Mouse (Mus musculus): ENCODE data around the gene Scn3b.
A peak's percentile ranks its signal among the peaks of the same experiment; 100 is the strongest.

Scn3b gene

GRCm38 (mm10) chr9:40269880-40270279, 863 bp downstream of the Scn3b start:
- no peak for DNase-seq

DNA sequence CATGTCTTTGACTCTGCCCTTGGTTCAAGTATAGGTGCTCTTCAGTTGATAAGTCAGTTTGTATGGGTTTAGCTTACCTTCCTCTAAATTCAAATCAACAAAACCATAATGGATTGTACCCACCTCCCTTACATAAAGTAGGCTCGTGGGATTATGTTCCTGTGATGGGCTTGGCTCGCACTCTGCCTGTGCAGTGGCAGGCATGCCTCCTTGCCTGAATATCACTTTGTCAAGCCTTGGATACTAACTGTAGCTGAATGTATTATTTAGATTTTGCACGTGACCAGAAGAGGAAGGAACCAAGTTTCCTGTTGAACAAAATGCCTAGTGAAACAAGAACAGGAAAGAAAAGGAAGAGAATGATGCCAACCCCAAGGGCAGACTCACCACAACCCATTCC, 2.1 kb downstream of the Scn3b start:
- DNase-seq: no peak

GRCm38 (mm10) chr9:40272822-40273221, 3.8 kb downstream of the Scn3b start:
- DNase-seq: no peak

DNA sequence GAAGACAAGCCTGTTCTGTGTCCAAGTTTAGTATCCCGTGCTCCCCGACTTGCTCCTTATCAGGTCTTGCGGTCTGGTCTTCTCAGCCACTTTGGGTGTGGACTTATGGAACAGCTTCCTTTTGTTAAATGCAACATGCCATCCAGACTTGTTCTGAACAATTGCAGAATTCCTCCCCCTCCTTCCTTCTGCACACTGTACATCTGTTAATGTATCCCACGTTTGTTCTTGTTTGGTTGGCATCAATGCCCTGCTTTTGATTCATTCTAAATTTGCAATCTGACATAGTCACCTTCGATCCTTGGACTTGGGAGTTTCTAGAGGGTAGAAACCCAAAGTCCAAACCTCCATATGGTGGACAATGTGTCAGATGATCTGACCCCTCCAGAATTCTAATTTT, 6.9 kb downstream of the Scn3b start:
- DNase-seq: no peak

GRCm38 (mm10) chr9:40277671-40278070, 8.7 kb downstream of the Scn3b start:
- DNase-seq: no peak

- no peak for DNase-seq
These were observed 10.4 kb downstream of the Scn3b start for GRCm38 (mm10) chr9:40279438-40279837.

- no peak for DNase-seq
These were observed 14.0 kb downstream of the Scn3b start for GRCm38 (mm10) chr9:40282968-40283367.

DNA sequence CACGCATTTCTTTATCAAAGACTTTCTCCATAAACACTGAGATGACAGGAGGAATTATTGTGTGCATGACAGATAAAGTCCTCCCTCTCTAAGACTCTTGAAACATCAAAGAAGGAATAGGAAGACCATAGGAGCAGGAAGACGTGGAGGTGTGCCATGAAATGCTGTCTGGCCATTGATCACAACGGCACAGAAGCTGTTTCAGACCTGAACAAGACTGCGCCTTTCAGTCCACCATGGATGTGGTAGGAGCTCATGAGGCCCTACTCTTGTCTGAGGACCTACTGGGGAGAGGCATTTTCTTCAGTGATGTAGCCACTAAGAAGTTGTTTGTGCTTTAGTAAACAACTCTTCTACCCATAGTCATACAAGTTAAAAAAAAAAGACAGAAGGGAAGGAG, 23.5 kb downstream of the Scn3b start:
- no peak for DNase-seq

GRCm38 (mm10) chr9:40293286-40293685, 24.3 kb downstream of the Scn3b start:
- no peak for DNase-seq

DNA sequence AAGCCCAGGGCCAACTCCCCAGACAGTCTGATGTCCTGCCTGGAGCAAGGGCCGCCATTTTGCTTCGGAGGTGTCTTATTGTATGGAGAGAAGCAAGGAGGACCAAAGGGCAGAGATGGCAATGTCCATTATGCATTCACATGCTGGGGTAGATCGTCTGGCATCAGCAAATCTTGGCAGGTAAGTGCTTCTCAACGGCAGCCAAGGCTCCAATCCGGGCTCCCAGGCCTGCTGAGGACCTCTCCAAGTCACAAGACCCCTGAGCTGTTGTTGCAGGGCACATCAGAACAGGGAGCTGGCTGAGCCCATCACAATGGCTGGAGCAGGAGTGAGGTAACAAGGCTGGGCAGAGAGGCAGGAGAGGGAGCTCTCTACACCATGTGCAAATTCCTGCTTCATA, 24.7 kb downstream of the Scn3b start:
- DNase-seq: no peak

DNA sequence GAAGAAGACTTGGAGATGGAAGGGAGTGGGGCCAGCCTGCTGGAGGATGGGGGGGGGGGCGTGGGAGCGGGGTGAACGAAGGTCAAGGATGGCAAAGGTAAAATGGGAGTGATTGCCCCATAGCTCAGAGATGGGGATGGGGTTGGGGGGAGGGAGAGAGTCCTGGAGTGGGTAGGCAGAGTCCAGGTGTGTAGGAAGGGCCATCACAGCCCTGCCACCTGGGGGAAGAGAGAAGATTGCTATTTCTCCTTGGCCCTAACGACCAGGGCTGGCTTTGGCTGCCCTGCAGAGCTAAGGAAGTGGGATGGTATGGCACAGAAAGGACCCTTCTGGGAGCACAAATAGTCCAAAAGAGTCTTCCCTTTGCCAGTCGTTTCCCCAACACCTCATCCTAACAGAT, 25.2 kb downstream of the Scn3b start:
- no peak for DNase-seq

DNA sequence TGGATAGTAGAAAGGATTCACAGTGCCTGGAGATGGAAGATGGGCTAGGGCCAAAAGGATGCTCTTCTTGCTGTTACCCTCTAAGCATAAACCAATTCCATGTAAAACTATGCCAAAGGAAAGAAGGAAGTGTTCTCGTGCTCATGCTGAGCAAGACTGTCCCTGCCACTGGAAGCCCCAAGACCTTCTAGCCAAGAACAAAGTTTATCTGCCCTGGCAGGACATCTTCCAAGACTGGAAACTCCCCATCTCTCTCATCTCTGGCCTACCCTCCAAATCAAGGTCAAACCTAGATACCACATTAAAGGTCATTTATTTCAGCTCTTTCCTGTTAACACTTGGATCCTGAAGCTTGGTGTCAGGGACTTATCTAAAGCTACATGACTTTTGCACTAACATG, 25.8 kb downstream of the Scn3b start:
- DNase-seq: no peak

DNA sequence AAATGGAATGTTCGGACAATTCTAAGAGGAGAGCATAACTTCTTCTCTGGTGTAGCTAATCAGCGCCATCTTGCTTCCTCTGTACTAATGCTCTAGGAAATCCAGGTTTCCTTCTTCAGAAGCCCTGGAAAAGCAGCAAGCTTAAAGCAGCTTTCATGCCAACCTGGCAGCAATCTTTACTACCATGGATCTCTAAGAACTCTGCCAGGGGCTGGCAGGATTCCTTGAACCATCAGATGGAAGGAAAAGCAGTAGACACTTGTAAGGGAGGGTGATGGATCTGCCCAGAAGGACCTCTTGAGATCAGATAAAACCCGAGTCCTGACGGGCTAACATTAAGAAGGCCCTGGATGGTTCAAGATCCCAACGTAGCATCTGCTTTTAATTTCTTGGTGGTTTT, 27.2 kb downstream of the Scn3b start:
- peak; percentile 62 for DNase-seq

- DNase-seq: no peak
These were observed 29.0 kb downstream of the Scn3b start for GRCm38 (mm10) chr9:40297969-40298368.

DNA sequence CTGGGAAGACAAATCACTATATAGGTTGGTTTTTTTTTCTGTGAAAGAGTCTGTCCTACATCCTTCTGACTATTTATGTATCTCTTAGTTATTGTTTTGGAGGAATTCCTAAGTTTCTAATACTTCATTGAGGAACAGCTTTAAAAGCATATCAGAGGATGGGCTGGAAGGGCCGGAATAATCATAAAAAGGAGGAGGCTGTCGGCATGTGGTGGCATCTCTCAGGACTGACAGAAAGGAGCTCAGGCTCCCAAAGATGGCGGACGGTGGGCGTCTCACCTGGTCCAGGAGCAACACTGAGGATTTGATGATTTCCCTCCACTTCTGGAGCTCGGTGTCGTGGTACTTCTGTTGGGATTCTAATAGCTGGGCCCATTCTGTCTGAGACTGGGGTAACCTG, 30.3 kb downstream of the Scn3b start:
- DNase-seq: no peak

- DNase-seq: no peak
These were observed 31.3 kb downstream of the Scn3b start for GRCm38 (mm10) chr9:40300018-40300989.

GRCm38 (mm10) chr9:40301475-40301874, 32.5 kb downstream of the Scn3b start:
- DNase-seq: no peak

DNA sequence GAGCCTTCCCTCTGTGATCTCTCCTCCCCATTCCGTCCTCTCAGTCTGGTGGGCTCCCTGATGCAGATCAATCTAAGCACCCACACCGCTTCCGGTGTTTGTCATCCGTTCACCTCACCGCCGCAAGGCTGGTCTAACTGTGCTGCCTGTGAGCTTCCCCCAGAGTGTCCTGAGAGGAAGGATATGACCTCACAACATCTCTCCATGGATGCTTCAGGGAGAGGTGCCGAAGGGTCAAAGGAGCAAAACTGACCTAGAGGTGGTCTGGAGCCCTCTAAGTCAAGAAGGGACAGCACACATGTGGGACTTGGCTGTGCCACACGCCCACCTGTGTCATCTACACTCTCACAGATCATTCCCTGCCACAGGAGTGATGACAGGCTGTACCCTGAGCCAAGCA, 33.4 kb downstream of the Scn3b start:
- DNase-seq: no peak

- no peak for DNase-seq
These were observed 35.2 kb downstream of the Scn3b start for GRCm38 (mm10) chr9:40304243-40304642.

DNA sequence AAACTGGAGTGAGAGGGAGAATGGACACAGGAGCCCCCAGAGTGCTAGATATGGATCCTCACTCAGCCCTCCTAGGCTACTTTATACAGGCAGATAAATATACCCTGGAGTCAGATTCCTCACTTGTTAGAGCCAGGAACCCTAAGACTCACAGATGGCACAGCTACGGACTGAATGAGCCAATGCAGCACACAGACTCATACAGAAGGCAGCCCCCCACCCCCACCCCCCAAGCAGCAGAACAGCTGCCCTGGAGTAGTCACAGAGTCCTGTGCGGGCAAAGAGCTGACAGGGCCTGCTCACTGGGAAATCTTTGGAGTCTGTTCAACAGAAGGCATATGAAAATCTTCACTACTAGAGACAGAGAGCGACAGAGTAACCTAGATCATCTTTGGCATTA, 38.3 kb downstream of the Scn3b start:
- DNase-seq: no peak

- no peak for DNase-seq
These were observed 40.9 kb downstream of the Scn3b start for GRCm38 (mm10) chr9:40309876-40310275.

DNA sequence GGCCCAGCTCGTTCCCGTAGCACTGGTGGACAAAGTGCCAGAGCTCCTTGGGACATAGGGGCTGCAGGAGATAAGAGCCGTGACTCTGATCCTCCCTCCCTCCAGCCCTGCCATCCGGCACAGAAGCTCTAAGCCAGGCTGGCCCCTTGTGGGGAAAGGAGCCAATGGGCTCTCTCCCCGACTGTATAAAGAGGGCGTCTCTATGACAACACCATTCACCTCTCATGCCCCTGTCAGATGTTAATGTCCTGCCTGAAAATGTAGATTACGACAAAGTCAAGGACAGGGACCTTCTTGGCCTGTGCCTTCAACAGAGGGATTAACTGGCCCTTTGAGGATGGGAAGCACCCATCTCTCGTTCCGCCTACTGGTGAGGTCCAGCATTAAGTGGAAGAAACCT, 42.8 kb downstream of the Scn3b start:
- no peak for DNase-seq

DNA sequence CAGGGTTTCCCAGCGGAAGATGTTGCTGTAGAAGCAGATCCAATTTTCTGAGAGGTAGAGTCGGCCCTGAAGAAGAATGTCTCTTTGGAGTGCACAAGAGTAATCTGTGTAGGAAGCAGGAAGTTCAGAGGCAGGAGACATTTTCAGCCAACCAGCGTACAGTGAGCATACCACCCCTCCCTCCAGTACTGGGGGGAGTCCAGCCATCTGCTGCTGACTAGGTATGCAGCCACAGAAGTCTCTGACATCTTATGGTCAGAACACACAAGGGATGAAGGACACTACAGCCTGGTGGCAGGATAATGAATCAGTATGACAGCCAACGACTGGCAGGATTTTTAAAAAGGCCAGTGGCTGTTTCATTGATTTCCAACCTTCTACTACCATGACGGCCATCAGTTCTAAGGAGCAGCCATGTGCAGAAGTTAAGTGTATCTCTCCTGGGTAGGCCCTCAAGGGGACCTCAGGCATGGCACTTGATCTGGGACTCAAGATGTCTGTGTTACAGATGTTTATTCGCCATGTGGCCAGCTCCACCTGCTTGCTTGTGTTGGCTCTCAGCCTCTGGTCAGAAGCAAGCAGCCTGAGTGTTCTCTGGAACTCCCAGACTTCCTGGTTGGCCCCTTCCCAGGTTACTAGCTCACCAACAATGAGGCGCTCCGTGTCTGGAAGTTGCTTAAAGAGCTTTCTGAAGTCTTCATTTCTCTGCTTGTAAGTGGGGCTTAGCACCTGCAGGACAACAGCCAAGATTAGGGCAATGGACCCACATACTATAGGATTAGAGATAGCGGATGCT, 48.0 kb downstream of the Scn3b start:
- no peak for DNase-seq

DNA sequence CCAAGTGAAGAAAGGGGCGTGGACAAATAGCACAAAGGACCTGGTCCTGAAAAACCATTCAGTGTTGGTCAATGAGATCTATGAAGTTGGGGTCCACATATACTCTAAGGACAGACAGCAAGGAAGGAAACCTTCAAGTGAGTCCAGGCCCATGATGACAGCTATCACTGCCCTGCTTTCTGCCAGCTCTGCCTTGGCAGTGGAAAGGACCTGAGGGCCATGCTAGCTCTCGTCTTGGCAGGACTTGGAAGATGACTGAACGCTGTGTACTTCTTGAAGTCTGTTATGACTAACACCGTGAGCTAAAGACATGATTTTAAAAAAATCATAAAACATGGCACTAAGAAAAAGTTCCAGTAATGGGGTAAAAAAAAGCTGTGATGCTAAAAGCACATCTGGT, 48.7 kb downstream of the Scn3b start:
- DNase-seq: no peak
